Mouse (Mus musculus) forebrain, embryonic 15.5 days (tissue): ENCODE measurements around the gene Zfand6. TPM values are rescaled to one million over a fixed set of nuclear protein-coding genes. Genes with fewer than 3 reads are reported as not detected.

Source experiments
- ATAC-seq: fragments of 200-750 bp; cut with Nextera tagmentation; replicated peaks from 2 replicates; pipeline ENCODE4 v1.8.0; 2017; ENCODE audit warnings: mild to moderate bottlenecking, moderate TSS enrichment, moderate library complexity
- H3K27ac ChIP-seq: fragments of 300-500 bp; sonication (generic); replicated peaks from 2 replicates; pipeline ENCODE4 v1.5.1; 2015; ENCODE audit warnings: mild to moderate bottlenecking, inconsistent platforms
- H3K27me3 ChIP-seq: fragments of 300-500 bp; sonication (generic); 2 replicates; pipeline ENCODE4 v1.6.1; 2015; ENCODE audit warnings: inconsistent platforms
- H3K36me3 ChIP-seq: fragments of 300-500 bp; sonication (generic); 2 replicates; pipeline ENCODE4 v1.6.1; 2015; ENCODE audit warnings: mild to moderate bottlenecking, inconsistent platforms
- H3K4me1 ChIP-seq: fragments of 300-500 bp; sonication (generic); 2 replicates; pipeline ENCODE4 v1.6.1; 2015; ENCODE audit warnings: inconsistent platforms
- H3K4me2 ChIP-seq: fragments of 300-500 bp; sonication (generic); replicated peaks from 2 replicates; pipeline ENCODE4 v1.6.1; 2015; ENCODE audit warnings: mild to moderate bottlenecking, inconsistent platforms
- H3K4me3 ChIP-seq: fragments of 300-500 bp; sonication (generic); 2 replicates; pipeline ENCODE4 v1.5.1; 2015; ENCODE audit warnings: mild to moderate bottlenecking, inconsistent platforms
- H3K9ac ChIP-seq: fragments of 300-500 bp; sonication (generic); replicated peaks from 2 replicates; pipeline ENCODE4 v1.6.1; 2015; ENCODE audit warnings: mild to moderate bottlenecking, inconsistent platforms
- H3K9me3 ChIP-seq: fragments of 300-500 bp; sonication (generic); 2 replicates; pipeline ENCODE4 v1.6.1; 2016; ENCODE audit warnings: inconsistent platforms
- WGBS: fragments of 180-500 bp; shearing (Covaris S2); methylation state at CpG from one replicate; pipeline ENCODE4 v1.1.7; 2015; ENCODE audit warnings: mixed read lengths; 5-methylcytosine and 5-hydroxymethylcytosine counted together
- polyA plus RNA-seq: library from polyadenylated mRNA; unstranded; fragments of >200 nt; fragmentation: Nextera tagmentation; extraction: Ambion mirVana; gene quantifications from 2 replicates; pipeline ENCODE4 v1.2.1, GENCODE M21; 2015

Gene Zfand6
- polyA plus RNA-seq, 1 experiment from 2014 or later, result 192 TPM

- 98% methylated on average over 6 of the region's 6 CpGs for WGBS
Measured at GRCm38 (mm10) chr7:84643270-84643998, 46.3 kb downstream of the Zfand6 start.

GRCm38 (mm10) chr7:84642159-84642928 is 47.4 kb downstream of the Zfand6 start:
- no peak overlapping the region for H3K9ac ChIP-seq
- no peaks in the 10 kb centered on the region for H3K36me3 ChIP-seq
- no peak for ATAC-seq
- no peaks in the 10 kb centered on the region for H3K4me1 ChIP-seq
- H3K9me3 ChIP-seq, result no peaks in the 10 kb centered on the region
- H3K4me3 ChIP-seq, result no peak overlapping the region
- WGBS, result 88% methylated on average over 6 of the region's 6 CpGs
- no peak overlapping the region for H3K4me2 ChIP-seq
- no peak overlapping the region for H3K27ac ChIP-seq
- no peaks in the 10 kb centered on the region for H3K27me3 ChIP-seq

More at GRCm38 (mm10) chr7:84643270-84643998, 46.3 kb downstream of the Zfand6 start:
- H3K9me3 ChIP-seq, result no peaks in the 10 kb centered on the region
- no peaks in the 10 kb centered on the region for H3K4me1 ChIP-seq
- no peak overlapping the region for H3K4me2 ChIP-seq
- no peak overlapping the region for H3K4me3 ChIP-seq
- H3K27ac ChIP-seq, result no peak overlapping the region
- H3K27me3 ChIP-seq, result no peaks in the 10 kb centered on the region
- no peak overlapping the region for H3K9ac ChIP-seq
- ATAC-seq, result no peak
- no peaks in the 10 kb centered on the region for H3K36me3 ChIP-seq

GRCm38 (mm10) chr7:84636939-84637338 is 52.8 kb downstream of the Zfand6 start:
- no peak overlapping the region for H3K27ac ChIP-seq
- no peak for ATAC-seq
- H3K36me3 ChIP-seq, result peaks cover 8% of the 10 kb centered on the region; the same call in 1 of the 2 replicates
- H3K27me3 ChIP-seq, result no peaks in the 10 kb centered on the region
- H3K9me3 ChIP-seq, result no peaks in the 10 kb centered on the region
- H3K9ac ChIP-seq, result no peak overlapping the region
- no peak overlapping the region for H3K4me3 ChIP-seq
- H3K4me2 ChIP-seq, result no peak overlapping the region
- H3K4me1 ChIP-seq, result no peaks in the 10 kb centered on the region

GRCm38 (mm10) chr7:84631878-84632277 is 57.9 kb downstream of the Zfand6 start:
- WGBS, result 90% methylated on average over 3 of the region's 3 CpGs
- Histone ChIP-seq H3K4me2 (no peak overlapping the region), H3K9me3 (no peaks in the 10 kb centered on the region), H3K4me3 (no peak overlapping the region), H3K9ac (no peak overlapping the region), H3K4me1 (no peaks in the 10 kb centered on the region), H3K27ac (no peak overlapping the region), H3K27me3 (no peaks in the 10 kb centered on the region), H3K36me3 (peaks cover 19% of the 10 kb centered on the region; the same call in 1 of the 2 replicates)
- ATAC-seq, result no peak

- no peak for ATAC-seq
- WGBS, result 95% methylated on average over 4 of the region's 4 CpGs
- no peaks in the 10 kb centered on the region for H3K27me3 ChIP-seq
- H3K27ac ChIP-seq, result no peak overlapping the region
- H3K4me3 ChIP-seq, result no peak overlapping the region
- H3K36me3 ChIP-seq, result peaks cover 12% of the 10 kb centered on the region; the same call in 1 of the 2 replicates
- no peak overlapping the region for H3K4me2 ChIP-seq
- H3K9ac ChIP-seq, result no peak overlapping the region
- no peaks in the 10 kb centered on the region for H3K9me3 ChIP-seq
- H3K4me1 ChIP-seq, result no peaks in the 10 kb centered on the region
Measured at GRCm38 (mm10) chr7:84623718-84624117, 66.0 kb downstream of the Zfand6 start.

- H3K9ac ChIP-seq, result no peak overlapping the region
- 93% methylated on average over 3 of the region's 3 CpGs for WGBS
- no peak overlapping the region for H3K4me3 ChIP-seq
- no peaks in the 10 kb centered on the region for H3K27me3 ChIP-seq
- H3K4me2 ChIP-seq, result no peak overlapping the region
- H3K9me3 ChIP-seq, result no peaks in the 10 kb centered on the region
- no peak overlapping the region for H3K27ac ChIP-seq
- ATAC-seq, result no peak
- H3K36me3 ChIP-seq, result peaks cover 17% of the 10 kb centered on the region; the same call in 1 of the 2 replicates
- no peaks in the 10 kb centered on the region for H3K4me1 ChIP-seq
Measured at GRCm38 (mm10) chr7:84620956-84621355, 68.8 kb downstream of the Zfand6 start.

GRCm38 (mm10) chr7:84618951-84619350 is 70.8 kb downstream of the Zfand6 start:
- 96% methylated on average over 2 of the region's 2 CpGs for WGBS
- no peaks in the 10 kb centered on the region for H3K9me3 ChIP-seq
- H3K27ac ChIP-seq, result no peak overlapping the region
- H3K36me3 ChIP-seq, result peaks cover 14% of the 10 kb centered on the region; the same call in 1 of the 2 replicates
- H3K4me2 ChIP-seq, result no peak overlapping the region
- H3K4me1 ChIP-seq, result no peaks in the 10 kb centered on the region
- H3K4me3 ChIP-seq, result no peak overlapping the region
- no peak overlapping the region for H3K9ac ChIP-seq
- no peak for ATAC-seq
- H3K27me3 ChIP-seq, result no peaks in the 10 kb centered on the region

GRCm38 (mm10) chr7:84612445-84612844 is 77.3 kb downstream of the Zfand6 start:
- no peak overlapping the region for H3K4me2 ChIP-seq
- no peak for ATAC-seq
- no peaks in the 10 kb centered on the region for H3K4me1 ChIP-seq
- H3K27ac ChIP-seq, result no peak overlapping the region
- no peaks in the 10 kb centered on the region for H3K27me3 ChIP-seq
- no peak overlapping the region for H3K4me3 ChIP-seq
- 91% methylated on average over 4 of the region's 4 CpGs for WGBS
- no peak overlapping the region for H3K9ac ChIP-seq
- H3K9me3 ChIP-seq, result no peaks in the 10 kb centered on the region
- H3K36me3 ChIP-seq, result 0 out of 2 replicates have a peak, but pooled peaks cover 6% of the 10 kb centered on the region

GRCm38 (mm10) chr7:84611609-84612008 is 78.2 kb downstream of the Zfand6 start:
- Histone ChIP-seq H3K36me3 (0 out of 2 replicates have a peak, but pooled peaks cover 6% of the 10 kb centered on the region), H3K9me3 (no peaks in the 10 kb centered on the region), H3K4me2 (no peak overlapping the region), H3K27me3 (no peaks in the 10 kb centered on the region), H3K9ac (no peak overlapping the region), H3K27ac (no peak overlapping the region), H3K4me3 (no peak overlapping the region), H3K4me1 (no peaks in the 10 kb centered on the region)
- WGBS, result 94% methylated on average over 1 of the region's 1 CpGs
- no peak for ATAC-seq

- Histone ChIP-seq H3K4me2 (peak within 1 kb of the TSS; percentile 70), H3K36me3 (no peaks in the 10 kb centered on the region), H3K4me1 (peaks cover 9% of the 10 kb centered on the region; the same call in 1 of the 2 replicates), H3K9ac (peak within 1 kb of the TSS; percentile 56), H3K27ac (no peak within 1 kb of the TSS), H3K27me3 (no peaks in the 10 kb centered on the region), H3K4me3 (peak within 1 kb of the TSS; percentile 53), H3K9me3 (no peaks in the 10 kb centered on the region)
- ATAC-seq, result peak; percentile 30
- under 1% methylated on average over 9 of the region's 10 CpGs for WGBS
Measured at GRCm38 (mm10) chr7:84606293-84606749, 83.4 kb downstream of the Zfand6 start, which contains the start of gene Fah. Fah (minus strand) TSS chr7:84606722.

- no peaks in the 10 kb centered on the region for H3K9me3 ChIP-seq
- H3K4me3 ChIP-seq, result peak overlapping the region; percentile 53
- peak; percentile 90 for ATAC-seq
- H3K27ac ChIP-seq, result no peak overlapping the region
- WGBS, result 2% methylated on average over 36 of the region's 36 CpGs
- no peaks in the 10 kb centered on the region for H3K27me3 ChIP-seq
- H3K4me1 ChIP-seq, result peaks cover 9% of the 10 kb centered on the region; the same call in 1 of the 2 replicates
- H3K36me3 ChIP-seq, result no peaks in the 10 kb centered on the region
- peak overlapping the region; percentile 70 for H3K4me2 ChIP-seq
- H3K9ac ChIP-seq, result peak overlapping the region; percentile 56
Measured at GRCm38 (mm10) chr7:84605704-84606292, 84.0 kb downstream of the Zfand6 start.
